8 mouse cellular contexts compared by ENCODE assay signal in the genomic region with DNA sequence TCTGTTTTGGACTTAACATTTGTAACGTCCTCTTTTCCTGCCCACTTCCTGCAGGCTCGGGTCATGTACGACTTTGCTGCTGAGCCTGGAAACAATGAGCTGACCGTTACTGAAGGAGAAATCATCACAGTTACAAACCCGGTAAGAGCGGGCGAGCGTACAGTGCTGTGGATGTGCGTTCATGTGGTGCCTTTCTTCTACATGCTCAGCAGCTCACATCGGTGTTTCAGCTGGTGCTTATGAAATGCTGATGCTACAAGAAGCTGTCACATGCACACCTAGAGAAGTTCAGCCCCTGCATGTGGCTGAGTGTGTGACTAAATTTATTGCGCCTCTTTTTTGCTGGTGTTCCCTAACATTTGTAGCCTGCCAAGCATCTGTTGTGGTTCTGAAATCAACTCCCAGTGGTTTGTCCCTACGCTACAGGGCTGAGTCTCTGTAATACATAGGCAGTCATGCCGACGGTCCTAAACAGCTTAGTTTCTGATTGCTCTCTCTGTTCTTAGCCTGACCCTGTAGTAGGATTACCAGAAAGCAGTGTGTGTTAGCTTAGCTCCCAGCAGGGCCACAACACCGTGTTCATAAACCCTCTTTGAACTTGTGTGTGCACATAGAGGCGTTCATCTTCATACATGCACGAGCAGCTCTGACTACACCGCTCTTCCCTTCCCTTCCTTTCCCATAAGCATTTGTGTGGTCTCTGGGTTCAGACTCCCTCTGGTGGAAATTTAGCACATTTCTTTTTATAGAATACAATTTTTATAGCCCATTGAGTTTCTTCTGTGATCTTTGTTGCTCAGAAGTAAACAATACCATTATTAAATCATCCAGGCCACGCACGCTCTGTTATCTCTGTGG. TPM values are rescaled to one million over a fixed set of nuclear protein-coding genes. Genes with fewer than 3 reads are reported as not detected.
DNase-seq lines count a peak whose midpoint lies in the region; ATAC-seq and TF ChIP-seq lines count a peak whose summit lies in the region.

No protein-coding gene starts in this region.

- H3K9me3 ChIP-seq in forebrain, embryonic 10.5 days: no peaks in the 10 kb centered on the region
- H3K9me3 ChIP-seq in forebrain, embryonic 11.5 days (ENCODE audit: control insufficient read depth, low read length): no peaks in the 10 kb centered on the region
- H3K9me3 ChIP-seq in limb, embryonic 15.5 days: no peaks in the 10 kb centered on the region

- H3K36me3 ChIP-seq in forebrain, embryonic 10.5 days (replicated peaks): peaks cover 10% of the 10 kb centered on the region
- H3K36me3 ChIP-seq in forebrain, embryonic 11.5 days (ENCODE audit: control insufficient read depth, insufficient read depth, low read length): no peaks in the 10 kb centered on the region
- peaks cover 14% of the 10 kb centered on the region for H3K36me3 ChIP-seq in limb, embryonic 15.5 days

- 84% methylated on average over 20 of the region's 20 CpGs for WGBS in forebrain, embryonic 10.5 days
- WGBS in forebrain, embryonic 11.5 days: 82% methylated on average over 20 of the region's 20 CpGs
- 43% methylated on average over 20 of the region's 20 CpGs for WGBS in lung, adult 2 months
- 64% methylated on average over 20 of the region's 20 CpGs for WGBS in limb, embryonic 15.5 days

- no peak for TF ChIP-seq POLR2A in lung, adult 2 months (IDR thresholded peaks at IDR 0.05; ENCODE audit: borderline replicate concordance, extremely low read depth, low read depth, low read length)

- ATAC-seq in forebrain, embryonic 11.5 days (replicated peaks; ENCODE audit: low FRiP score): no peak
- ATAC-seq in limb, embryonic 15.5 days (ENCODE audit: insufficient number of reproducible peaks, low FRiP score, low TSS enrichment, low read depth): no peak

- H3K27ac ChIP-seq in forebrain, embryonic 10.5 days: peak overlapping the region; percentile 40
- no peak overlapping the region for H3K27ac ChIP-seq in forebrain, embryonic 11.5 days (ENCODE audit: low read depth, low read length)
- H3K27ac ChIP-seq in limb, embryonic 15.5 days: peak overlapping the region; percentile 57; the same call in 1 of the 2 replicates

- H3K27me3 ChIP-seq in forebrain, embryonic 10.5 days (ENCODE audit: poor library complexity, severe bottlenecking): no peaks in the 10 kb centered on the region
- no peaks in the 10 kb centered on the region for H3K27me3 ChIP-seq in forebrain, embryonic 11.5 days (ENCODE audit: control insufficient read depth, insufficient read depth, low read length)
- no peaks in the 10 kb centered on the region for H3K27me3 ChIP-seq in limb, embryonic 15.5 days

- TF ChIP-seq CTCF in lung, adult 2 months (IDR thresholded peaks at IDR 0.05; ENCODE audit: insufficient read depth, low read length): peak; percentile 25; the same call in 1 of the 2 replicates

- no peak overlapping the region for H3K4me3 ChIP-seq in forebrain, embryonic 10.5 days
- H3K4me3 ChIP-seq in forebrain, embryonic 11.5 days (ENCODE audit: low read depth, low read length): no peak overlapping the region
- no peak overlapping the region for H3K4me3 ChIP-seq in lung, adult 2 months (replicated peaks; ENCODE audit: extremely low read depth, low read depth, low read length)
- no peak overlapping the region for H3K4me3 ChIP-seq in limb, embryonic 15.5 days

- no peak for DNase-seq in forebrain, embryonic 10.5 days (ENCODE audit: extremely low spot score, low spot score)
- no peak for DNase-seq in forebrain, embryonic 11.5 days (ENCODE audit: low spot score)
- no peak for DNase-seq in lung, adult 2 months
- DNase-seq in lung, postnatal 36 days: no peak
- peak; percentile 41 for DNase-seq in embryo, embryonic 10.5 days (ENCODE audit: low spot score)
- DNase-seq in skeletal muscle tissue, adult 2 months (ENCODE audit: low read depth, low spot score): peak; percentile 33
- no peak for DNase-seq in gastrocnemius, postnatal 4 days (ENCODE audit: low spot score in 2 of 2)

- H3K9ac ChIP-seq in forebrain, embryonic 11.5 days (ENCODE audit: low read length): no peak overlapping the region
- H3K9ac ChIP-seq in limb, embryonic 15.5 days: no peak overlapping the region

- H3K4me1 ChIP-seq in forebrain, embryonic 10.5 days: peaks cover 22% of the 10 kb centered on the region
- no peaks in the 10 kb centered on the region for H3K4me1 ChIP-seq in forebrain, embryonic 11.5 days (replicated peaks; ENCODE audit: control insufficient read depth, insufficient read depth, low read length)
- H3K4me1 ChIP-seq in lung, adult 2 months (ENCODE audit: control insufficient read depth, insufficient read depth, low read length): peaks cover 23% of the 10 kb centered on the region
- peaks cover 13% of the 10 kb centered on the region for H3K4me1 ChIP-seq in limb, embryonic 15.5 days

- H3K4me2 ChIP-seq in forebrain, embryonic 11.5 days (ENCODE audit: low read depth, low read length, severe bottlenecking): no peak overlapping the region
- no peak overlapping the region for H3K4me2 ChIP-seq in limb, embryonic 15.5 days

RNA-seq across cellular contexts. Expression of a gene that starts 46.0 kb away (rescaled TPM):
- polyA plus RNA-seq in forebrain, embryonic 10.5 days (2016; fragmentation: Nextera tagmentation; extraction: Ambion mirVana): 12.9 and 14.8 TPM in 2 replicates
- polyA plus RNA-seq in forebrain, embryonic 11.5 days (2014; fragmentation: Nextera tagmentation; extraction: Ambion mirVana): 19.0 and 19.6 TPM in 2 replicates
- polyA plus RNA-seq in lung, adult 2 months (2012; rRNA removed): 26.7 and 31.4 TPM in 2 replicates
- polyA plus RNA-seq in limb, embryonic 15.5 days (2015; fragmentation: Nextera tagmentation; extraction: Ambion mirVana): 33.7 and 34.9 TPM in 2 replicates
- total RNA-seq in gastrocnemius, postnatal 4 days (2021): 10 to 100 TPM; 36.4 to 38.6 TPM

RNA-seq across cellular contexts. Expression of a gene that starts 53.9 kb away (rescaled TPM):
- polyA plus RNA-seq in forebrain, embryonic 10.5 days (2016; fragmentation: Nextera tagmentation; extraction: Ambion mirVana): 0.90 and 1.1 TPM in 2 replicates
- 1.0 and 1.2 TPM in 2 replicates for polyA plus RNA-seq in forebrain, embryonic 11.5 days (2014; fragmentation: Nextera tagmentation; extraction: Ambion mirVana)
- polyA plus RNA-seq in lung, adult 2 months (2012; rRNA removed): 7.1 and 10.9 TPM in 2 replicates
- polyA plus RNA-seq in limb, embryonic 15.5 days (2015; fragmentation: Nextera tagmentation; extraction: Ambion mirVana): 3.0 and 3.8 TPM in 2 replicates
- total RNA-seq in gastrocnemius, postnatal 4 days (2021): 10 to 100 TPM; 31.6 to 39.0 TPM

Comparison
In these comparisons a context has a peak if more than half of its experiments do, and no peak if none do; other contexts are left out.
1. DNase-seq: peak in embryo, embryonic 10.5 days (single experiment) and skeletal muscle tissue, adult 2 months (single experiment); none in forebrain, embryonic 10.5 days (single experiment), forebrain, embryonic 11.5 days (single experiment), lung, adult 2 months (single experiment), lung, postnatal 36 days (single experiment) and gastrocnemius, postnatal 4 days (0 of 2).